Mouse (Mus musculus) liver, postnatal 0 days (tissue): Measurements from ENCODE around the gene Gpr65.

ENCODE experiments used
- CTCF ChIP-seq: sonication (generic); IDR thresholded peaks from 2 replicates; pipeline ENCODE4 v1.5.1; 2016; ENCODE audit warnings: antibody characterized with exemption, low read depth
- EP300 ChIP-seq: IDR thresholded peaks from 2 replicates; pipeline ENCODE4 v1.6.1; 2016; ENCODE audit warnings: antibody characterized with exemption, low read depth, mild to moderate bottlenecking

- TF ChIP-seq CTCF = no peak
- TF ChIP-seq EP300 = no peak
Measured at GRCm38 (mm10) chr12:98301980-98302379, 33.5 kb downstream of the Gpr65 start.
